Mouse (Mus musculus): ENCODE data around the gene Copz2. TPM values are rescaled to one million over a fixed set of nuclear protein-coding genes. Genes with fewer than 3 reads are reported as not detected.
A peak's percentile ranks its signal among the peaks of the same experiment; 100 is the strongest.

Gene Copz2
- polyA plus RNA-seq, 1 experiment from 2014 or later: 33.2 TPM

DNA sequence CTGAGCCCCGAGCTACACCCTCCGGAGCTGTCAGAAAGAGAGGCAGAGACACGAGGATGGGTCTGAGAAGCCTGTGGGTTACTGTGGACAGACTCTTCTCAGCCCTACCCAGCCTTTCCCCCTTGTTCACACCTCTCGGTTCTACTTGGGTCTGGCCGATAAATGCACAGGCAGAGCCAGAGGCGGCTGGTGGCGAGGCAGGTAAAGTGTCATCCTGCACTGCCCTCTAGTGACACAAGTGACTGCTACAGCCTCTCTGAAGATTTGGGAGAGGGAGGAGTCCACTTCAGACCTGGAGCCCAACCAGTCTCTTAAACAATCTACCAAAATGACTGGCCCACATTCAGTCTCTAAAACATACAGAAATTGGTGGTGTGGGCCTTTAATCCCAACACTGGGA lies 60.3 kb downstream of the Copz2 start:
- WGBS: 23% methylated on average over 7 of the region's 7 CpGs

More for the DNA sequence above, 60.3 kb downstream of the Copz2 start:
- Histone ChIP-seq H3K9ac (ENCODE audit: low read length) (peak overlapping the region; percentile 35; the same call in 1 of the 2 replicates), H3K4me3 (ENCODE audit: low read depth, low read length) (no peak overlapping the region), H3K27ac (ENCODE audit: low read depth, low read length) (peak overlapping the region; percentile 7; the same call in 1 of the 2 replicates), H3K9me3 (ENCODE audit: control insufficient read depth, low read length) (no peaks in the 10 kb centered on the region), H3K36me3 (ENCODE audit: control insufficient read depth, insufficient read depth, low read length) (peaks cover 5% of the 10 kb centered on the region), H3K4me2 (ENCODE audit: low read depth, low read length, severe bottlenecking) (no peak overlapping the region), H3K27me3 (ENCODE audit: control insufficient read depth, insufficient read depth, low read length) (no peaks in the 10 kb centered on the region), H3K4me1 (replicated peaks; ENCODE audit: control insufficient read depth, insufficient read depth, low read length) (peaks cover 10% of the 10 kb centered on the region; the same call in 1 of the 2 replicates)
- DNase-seq (ENCODE audit: low spot score) (peak; percentile 91), ATAC-seq (replicated peaks; ENCODE audit: low FRiP score) (peak; percentile 64)

MicroRNAs encoded within 50 kb of the gene (microRNA counts, 519-probe panel; counts per million panel counts)
- 5,241 counts per million, percentile 62 among the panel's probes with 10 or more counts for microRNA mmu-miR-152

Small RNAs within 50 kb of the gene (microRNA-seq; reads per million reads assigned to microRNA genes)
- gene Mir152 (ENCODE audit: insufficient number of aligned reads): 99.3 reads per million, percentile 34 among the genes with 10 or more reads in this experiment

Other genes starting within 250 kb of the Copz2 start
- 17.5 and 26.9 TPM in 2 replicates for gene Snx11, start 72.3 kb upstream of the Copz2 start, polyA plus RNA-seq (2014; fragmentation: Nextera tagmentation; extraction: Ambion mirVana)
- gene Cbx1, start 60.7 kb upstream of the Copz2 start, polyA plus RNA-seq (2014; fragmentation: Nextera tagmentation; extraction: Ambion mirVana): 140 and 150 TPM in 2 replicates
- 38.6 and 42.9 TPM in 2 replicates for gene Nfe2l1, start 19.9 kb upstream of the Copz2 start, polyA plus RNA-seq (2014; fragmentation: Nextera tagmentation; extraction: Ambion mirVana)
- 83.4 and 94.0 TPM in 2 replicates for gene Cdk5rap3, start 66.6 kb downstream of the Copz2 start, polyA plus RNA-seq (2014; fragmentation: Nextera tagmentation; extraction: Ambion mirVana)
- 0.25 and 0.29 TPM in 2 replicates for gene Prr15l, start 78.2 kb downstream of the Copz2 start, polyA plus RNA-seq (2014; fragmentation: Nextera tagmentation; extraction: Ambion mirVana)
- 24.8 and 28.8 TPM in 2 replicates for gene Pnpo, start 94.1 kb downstream of the Copz2 start, polyA plus RNA-seq (2014; fragmentation: Nextera tagmentation; extraction: Ambion mirVana)
- gene Sp2, start 133.1 kb downstream of the Copz2 start, polyA plus RNA-seq (2014; fragmentation: Nextera tagmentation; extraction: Ambion mirVana): 30.9 and 31.0 TPM in 2 replicates
- 0.17 TPM in 1 of 2 replicates, not detected in the other for gene Sp6, start 163.5 kb downstream of the Copz2 start, polyA plus RNA-seq (2014; fragmentation: Nextera tagmentation; extraction: Ambion mirVana)
- gene Scrn2, start 180.1 kb downstream of the Copz2 start, polyA plus RNA-seq (2014; fragmentation: Nextera tagmentation; extraction: Ambion mirVana): 31.2 and 31.6 TPM in 2 replicates
- gene Lrrc46, start 191.5 kb downstream of the Copz2 start, polyA plus RNA-seq (2014; fragmentation: Nextera tagmentation; extraction: Ambion mirVana): 3.8 and 4.2 TPM in 2 replicates
- gene Mrpl10, start 191.7 kb downstream of the Copz2 start, polyA plus RNA-seq (2014; fragmentation: Nextera tagmentation; extraction: Ambion mirVana): 76.4 and 76.6 TPM in 2 replicates
- 6.7 and 7.7 TPM in 2 replicates for gene Osbpl7, start 200.8 kb downstream of the Copz2 start, polyA plus RNA-seq (2014; fragmentation: Nextera tagmentation; extraction: Ambion mirVana)

Measured in forebrain, embryonic 11.5 days (tissue).